Mouse (Mus musculus) heart, adult 10 weeks (tissue): ENCODE data around the gene AI182371. TPM values are rescaled to one million over a fixed set of nuclear protein-coding genes. Genes with fewer than 3 reads are reported as not detected.

Experiments used
- polyA plus RNA-seq: library from polyadenylated mRNA; stranded (reverse); fragments of 350-450 nt; fragmentation: Illumina TruSeq; extraction: RNeasy Lipid Tissue Mini Kit (QIAGEN cat#74804); gene quantifications from one replicate; pipeline ENCODE4 v1.2.3, GENCODE M21; 2014; ENCODE audit warnings: low read depth, low replicate concordance

Gene AI182371
- 0.58 TPM for polyA plus RNA-seq

GRCm38 (mm10) chr2:35101443-35101842, at the start of gene AI182371:
Gene AI182371 (minus strand): TSS chr2:35101543.

GRCm38 (mm10) chr2:35109141-35109923, 8.0 kb upstream of the AI182371 start, which contains the start of gene Cntrl:
Gene Cntrl (plus strand): TSS chr2:35109492.

GRCm38 (mm10) chr2:35061338-35061737, 40.0 kb downstream of the AI182371 start, which contains the start of gene Hc:
Gene Hc (minus strand): TSS chr2:35061438.

Other genes with a start within 250 kb of the AI182371 start
- 0.97 TPM for gene Cutal, start 227.1 kb downstream of the AI182371 start, polyA plus RNA-seq
- 13.9 TPM for gene Psmd5, start 226.6 kb downstream of the AI182371 start, polyA plus RNA-seq
- 0.86 TPM for gene Phf19, start 187.5 kb downstream of the AI182371 start, polyA plus RNA-seq
- 1.2 TPM for gene Traf1, start 139.8 kb downstream of the AI182371 start, polyA plus RNA-seq
- gene Hc, start 40.1 kb downstream of the AI182371 start, polyA plus RNA-seq, result not detected
- gene Cntrl, start 7.9 kb upstream of the AI182371 start, polyA plus RNA-seq, result 12.3 TPM
- 115 TPM for gene Rab14, start 99.6 kb upstream of the AI182371 start, polyA plus RNA-seq
- 1,303 TPM for gene Gsn, start 154.8 kb upstream of the AI182371 start, polyA plus RNA-seq
- 106 TPM for gene Stom, start 235.4 kb upstream of the AI182371 start, polyA plus RNA-seq